Mouse (Mus musculus) heart, adult 2 months (tissue): ENCODE results near the gene Ahcy.

Experiments used
- CTCF ChIP-seq: fragments of 200-600 bp; IDR thresholded peaks from 2 replicates; pipeline ENCODE4 v1.8.1; 2022; ENCODE audit warnings: antibody characterized with exemption, mild to moderate bottlenecking, moderate library complexity
- POLR2A ChIP-seq: fragments of 200-500 bp; IDR thresholded peaks from 2 replicates; pipeline ENCODE4 v1.6.1; 2011; ENCODE audit warnings: mild to moderate bottlenecking, low read depth, low read length, control low read depth; ENCODE audit not compliant: insufficient read depth

DNA sequence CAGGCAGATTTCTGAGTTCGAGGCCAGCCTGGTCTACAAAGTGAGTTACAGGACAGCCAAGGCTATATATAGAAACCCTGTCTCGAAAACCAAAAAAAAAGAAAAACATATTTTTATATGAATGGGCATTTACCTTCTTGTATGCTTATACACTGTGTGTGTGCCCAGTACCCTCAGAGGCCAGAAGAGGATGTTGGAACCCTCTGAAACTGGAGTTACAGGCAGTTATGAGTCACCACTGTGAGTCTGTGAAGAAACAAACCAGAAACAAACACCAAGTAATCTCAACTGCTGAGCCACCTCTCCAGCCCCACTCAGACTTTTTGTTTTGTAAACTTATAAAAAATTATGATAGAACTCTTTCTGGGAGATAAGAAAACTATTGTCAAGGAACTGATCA, 27.5 kb downstream of the Ahcy start:
- TF ChIP-seq POLR2A: no peak
- TF ChIP-seq CTCF: no peak
